Mouse (Mus musculus): ENCODE results near the gene Rnf168. TPM values are rescaled to one million over a fixed set of nuclear protein-coding genes. Genes with fewer than 3 reads are reported as not detected.
"Not testable (repeated sequence)": the region's sequence is repeated elsewhere in the genome, so short reads cannot be mapped to it uniquely, and the experiment has no call there.

Gene Rnf168
- polyA plus RNA-seq, 1 experiment from 2014 or later, result 17.9 TPM

GRCm38 (mm10) chr16:32275041-32275440, 2.2 kb upstream of the Rnf168 start:
- peaks cover 24% of the 10 kb centered on the region for H3K4me1 ChIP-seq (replicated peaks)
- no peak overlapping the region for H3K4me2 ChIP-seq
- H3K9ac ChIP-seq, result no peak overlapping the region
- WGBS (ENCODE audit: insufficient replicate concordance), result 67% methylated on average over 6 of the region's 6 CpGs
- no peak for DNase-seq
- H3K9me3 ChIP-seq (replicated peaks), result 0 out of 2 replicates have a peak, but pooled peaks cover under 1% of the 10 kb centered on the region
- ATAC-seq (ENCODE audit: low read depth), result no peak
- H3K27ac ChIP-seq, result no peak overlapping the region
- H3K27me3 ChIP-seq, result no peaks in the 10 kb centered on the region
- no peak overlapping the region for H3K4me3 ChIP-seq (replicated peaks)
- peaks cover 5% of the 10 kb centered on the region for H3K36me3 ChIP-seq

GRCm38 (mm10) chr16:32275830-32276229, 1.4 kb upstream of the Rnf168 start:
- H3K4me3 ChIP-seq (replicated peaks), result no peak overlapping the region
- peaks cover 32% of the 10 kb centered on the region for H3K4me1 ChIP-seq (replicated peaks)
- H3K27ac ChIP-seq, result no peak overlapping the region
- no peak overlapping the region for H3K9ac ChIP-seq
- H3K36me3 ChIP-seq, result peaks cover 12% of the 10 kb centered on the region
- no peaks in the 10 kb centered on the region for H3K27me3 ChIP-seq
- DNase-seq (no peak), ATAC-seq (ENCODE audit: low read depth) (no peak)
- H3K9me3 ChIP-seq (replicated peaks), result peaks cover 3% of the 10 kb centered on the region; the same call in 1 of the 2 replicates
- WGBS (ENCODE audit: insufficient replicate concordance), result 49% methylated on average over 1 of the region's 1 CpGs
- no peak overlapping the region for H3K4me2 ChIP-seq

- H3K4me2 ChIP-seq, result peak overlapping the region; percentile 83
- H3K9ac ChIP-seq, result peak overlapping the region; percentile 89
- no peaks in the 10 kb centered on the region for H3K27me3 ChIP-seq
- H3K9me3 ChIP-seq (replicated peaks), result peaks cover 3% of the 10 kb centered on the region; the same call in 1 of the 2 replicates
- H3K27ac ChIP-seq, result peak overlapping the region; percentile 96
- DNase-seq, result peak; percentile 4
- peak overlapping the region; percentile 77 for H3K4me3 ChIP-seq (replicated peaks)
- 20% methylated on average over 7 of the region's 7 CpGs for WGBS (ENCODE audit: insufficient replicate concordance)
- ATAC-seq (ENCODE audit: low read depth), result no peak
- peaks cover 27% of the 10 kb centered on the region for H3K36me3 ChIP-seq
- H3K4me1 ChIP-seq (replicated peaks), result peaks cover 48% of the 10 kb centered on the region
Measured at GRCm38 (mm10) chr16:32278396-32278795, 1.1 kb downstream of the Rnf168 start.

GRCm38 (mm10) chr16:32280211-32280610, 3.0 kb downstream of the Rnf168 start:
- WGBS (ENCODE audit: insufficient replicate concordance), result 91% methylated on average over 8 of the region's 8 CpGs
- DNase-seq, result no peak
- peaks cover 54% of the 10 kb centered on the region for H3K4me1 ChIP-seq (replicated peaks)
- no peak overlapping the region for H3K27ac ChIP-seq
- H3K4me3 ChIP-seq (replicated peaks), result peak overlapping the region; percentile 77
- peaks cover 3% of the 10 kb centered on the region; the same call in 1 of the 2 replicates for H3K9me3 ChIP-seq (replicated peaks)
- H3K4me2 ChIP-seq, result peak overlapping the region; percentile 83
- peak overlapping the region; percentile 37; the same call in 1 of the 2 replicates for H3K9ac ChIP-seq
- ATAC-seq (ENCODE audit: low read depth), result no peak
- H3K27me3 ChIP-seq, result no peaks in the 10 kb centered on the region
- H3K36me3 ChIP-seq, result peaks cover 45% of the 10 kb centered on the region

- Histone ChIP-seq H3K4me3 (replicated peaks) (no peak overlapping the region), H3K9me3 (replicated peaks) (peaks cover 3% of the 10 kb centered on the region; the same call in 1 of the 2 replicates), H3K36me3 (peaks cover 69% of the 10 kb centered on the region), H3K4me2 (no peak overlapping the region), H3K27me3 (no peaks in the 10 kb centered on the region), H3K9ac (no peak overlapping the region), H3K4me1 (replicated peaks) (peaks cover 46% of the 10 kb centered on the region), H3K27ac (no peak overlapping the region)
- ATAC-seq (ENCODE audit: low read depth) (no peak), DNase-seq (no peak)
Measured at GRCm38 (mm10) chr16:32282608-32283007, 5.3 kb downstream of the Rnf168 start.

- Histone ChIP-seq H3K27me3 (no peaks in the 10 kb centered on the region), H3K27ac (no peak overlapping the region), H3K4me3 (replicated peaks) (no peak overlapping the region), H3K9me3 (replicated peaks) (no peaks in the 10 kb centered on the region), H3K36me3 (peaks cover 61% of the 10 kb centered on the region), H3K4me2 (no peak overlapping the region), H3K4me1 (replicated peaks) (no peaks in the 10 kb centered on the region), H3K9ac (no peak overlapping the region)
- ATAC-seq (ENCODE audit: low read depth), result no peak
- no peak for DNase-seq
- 83% methylated on average over 4 of the region's 4 CpGs for WGBS (ENCODE audit: insufficient replicate concordance)
Measured at GRCm38 (mm10) chr16:32291821-32292220, 14.6 kb downstream of the Rnf168 start.

- not testable (repeated sequence) for H3K27me3 ChIP-seq; DNase-seq; H3K4me3 ChIP-seq (replicated peaks); H3K9ac ChIP-seq; H3K4me2 ChIP-seq; ATAC-seq (ENCODE audit: low read depth); H3K9me3 ChIP-seq (replicated peaks); H3K4me1 ChIP-seq (replicated peaks); H3K27ac ChIP-seq
- 94% methylated on average over 4 of the region's 4 CpGs for WGBS (ENCODE audit: insufficient replicate concordance)
- H3K36me3 ChIP-seq, result peaks cover 69% of the 10 kb centered on the region
Measured at GRCm38 (mm10) chr16:32299617-32300016, 22.4 kb downstream of the Rnf168 start.

GRCm38 (mm10) chr16:32303046-32303445, 25.8 kb downstream of the Rnf168 start:
- Histone ChIP-seq H3K9ac (no peak overlapping the region), H3K27ac (no peak overlapping the region), H3K9me3 (replicated peaks) (no peaks in the 10 kb centered on the region), H3K4me2 (no peak overlapping the region), H3K27me3 (no peaks in the 10 kb centered on the region), H3K36me3 (peaks cover 43% of the 10 kb centered on the region), H3K4me1 (replicated peaks) (peaks cover 7% of the 10 kb centered on the region; the same call in 1 of the 2 replicates), H3K4me3 (replicated peaks) (no peak overlapping the region)
- no peak for DNase-seq
- no peak for ATAC-seq (ENCODE audit: low read depth)
- 69% methylated on average over 1 of the region's 1 CpGs for WGBS (ENCODE audit: insufficient replicate concordance)

GRCm38 (mm10) chr16:32303886-32304285, 26.6 kb downstream of the Rnf168 start:
- no peak overlapping the region for H3K4me3 ChIP-seq (replicated peaks)
- H3K4me2 ChIP-seq, result no peak overlapping the region
- no peak overlapping the region for H3K9ac ChIP-seq
- no peak overlapping the region for H3K27ac ChIP-seq
- ATAC-seq (ENCODE audit: low read depth) (no peak), DNase-seq (no peak)
- 91% methylated on average over 7 of the region's 7 CpGs for WGBS (ENCODE audit: insufficient replicate concordance)
- no peaks in the 10 kb centered on the region for H3K27me3 ChIP-seq
- H3K9me3 ChIP-seq (replicated peaks), result no peaks in the 10 kb centered on the region
- peaks cover 7% of the 10 kb centered on the region; the same call in 1 of the 2 replicates for H3K4me1 ChIP-seq (replicated peaks)
- H3K36me3 ChIP-seq, result peaks cover 35% of the 10 kb centered on the region

- Histone ChIP-seq H3K27me3 (no peaks in the 10 kb centered on the region), H3K27ac (no peak overlapping the region), H3K4me3 (replicated peaks) (no peak overlapping the region), H3K36me3 (no peaks in the 10 kb centered on the region), H3K4me1 (replicated peaks) (no peaks in the 10 kb centered on the region), H3K9ac (no peak overlapping the region), H3K4me2 (no peak overlapping the region), H3K9me3 (replicated peaks) (no peaks in the 10 kb centered on the region)
- DNase-seq (no peak), ATAC-seq (ENCODE audit: low read depth) (no peak)
- WGBS (ENCODE audit: insufficient replicate concordance), result 69% methylated on average over 4 of the region's 4 CpGs
Measured at GRCm38 (mm10) chr16:32311970-32312369, 34.7 kb downstream of the Rnf168 start.

GRCm38 (mm10) chr16:32312386-32312785, 35.1 kb downstream of the Rnf168 start:
- Histone ChIP-seq H3K27me3 (no peaks in the 10 kb centered on the region), H3K4me3 (replicated peaks) (no peak overlapping the region), H3K9me3 (replicated peaks) (no peaks in the 10 kb centered on the region), H3K36me3 (no peaks in the 10 kb centered on the region), H3K4me2 (no peak overlapping the region), H3K9ac (no peak overlapping the region), H3K27ac (no peak overlapping the region), H3K4me1 (replicated peaks) (no peaks in the 10 kb centered on the region)
- ATAC-seq (ENCODE audit: low read depth), result no peak
- 56% methylated on average over 5 of the region's 5 CpGs for WGBS (ENCODE audit: insufficient replicate concordance)
- no peak for DNase-seq

GRCm38 (mm10) chr16:32312859-32313258, 35.6 kb downstream of the Rnf168 start:
- Histone ChIP-seq H3K4me2 (no peak overlapping the region), H3K27me3 (no peaks in the 10 kb centered on the region), H3K27ac (no peak overlapping the region), H3K4me1 (replicated peaks) (no peaks in the 10 kb centered on the region), H3K4me3 (replicated peaks) (no peak overlapping the region), H3K36me3 (no peaks in the 10 kb centered on the region), H3K9ac (no peak overlapping the region), H3K9me3 (replicated peaks) (no peaks in the 10 kb centered on the region)
- DNase-seq, result no peak
- ATAC-seq (ENCODE audit: low read depth), result no peak
- 68% methylated on average over 4 of the region's 4 CpGs for WGBS (ENCODE audit: insufficient replicate concordance)

All from liver, embryonic 13.5 days (tissue).